Mouse (Mus musculus) myocyte (in vitro differentiated cells): ENCODE data around the gene Apoa4.

ENCODE experiments used
- CEBPB ChIP-seq: IDR thresholded peaks from 2 replicates; pipeline ENCODE4 v1.6.1; 2011; ENCODE audit warnings: mild to moderate bottlenecking, moderate library complexity; ENCODE audit not compliant: poor library complexity, insufficient read depth, severe bottlenecking
- E2F4 ChIP-seq: IDR thresholded peaks from one replicate; pipeline ENCODE4 v1.6.1; 2011; ENCODE audit warnings: mild to moderate bottlenecking, control low read depth, moderate library complexity; ENCODE audit not compliant: insufficient read depth
- MAX ChIP-seq: IDR thresholded peaks from one replicate; pipeline ENCODE4 v1.6.1; 2011; ENCODE audit warnings: low read depth, mild to moderate bottlenecking, control low read depth
- MYOD1 ChIP-seq, 3 experiments: IDR thresholded peaks; one replicate each; pipeline ENCODE4 v1.6.1; 2011; ENCODE audit warnings: control low read depth in 2 of 3, low read depth in 2 of 3, mild to moderate bottlenecking in 2 of 3, moderate library complexity in 1 of 3; ENCODE audit not compliant: insufficient read length in 2 of 3, control insufficient read depth in 1 of 3
- MYOG ChIP-seq, 3 experiments: IDR thresholded peaks; one replicate each; pipeline ENCODE4 v1.6.1; 2011; ENCODE audit warnings: control low read depth in 2 of 3, low read depth in 2 of 3, mild to moderate bottlenecking in 2 of 3; ENCODE audit not compliant: insufficient read length in 2 of 3, control insufficient read depth in 1 of 3, insufficient read depth in 1 of 3
- POLR2A ChIP-seq: IDR thresholded peaks from one replicate; pipeline ENCODE4 v1.6.1; 2011; ENCODE audit warnings: low read depth, mild to moderate bottlenecking, control low read depth, moderate library complexity; ENCODE audit not compliant: insufficient read length
- POLR2AphosphoS2 ChIP-seq: IDR thresholded peaks from one replicate; pipeline ENCODE4 v1.6.1; 2011; ENCODE audit warnings: low read depth, control low read depth; ENCODE audit not compliant: insufficient read length
- REST ChIP-seq: IDR thresholded peaks from one replicate; pipeline ENCODE4 v1.6.1; 2011; ENCODE audit warnings: mild to moderate bottlenecking, control low read depth, moderate library complexity; ENCODE audit not compliant: insufficient read depth, insufficient read length
- SRF ChIP-seq: IDR thresholded peaks from one replicate; pipeline ENCODE4 v1.6.1; 2011; ENCODE audit warnings: low read depth; ENCODE audit not compliant: control insufficient read depth, insufficient read length
- TCF12 ChIP-seq: IDR thresholded peaks from one replicate; pipeline ENCODE4 v1.6.1; 2011; ENCODE audit warnings: mild to moderate bottlenecking, control low read depth; ENCODE audit not compliant: poor library complexity, insufficient read depth, severe bottlenecking
- TCF3 ChIP-seq: IDR thresholded peaks from one replicate; pipeline ENCODE4 v1.6.1; 2011; ENCODE audit warnings: low read depth, control low read depth; ENCODE audit not compliant: insufficient read length
- USF1 ChIP-seq: IDR thresholded peaks from one replicate; pipeline ENCODE4 v1.6.1; 2011; ENCODE audit warnings: low read depth, mild to moderate bottlenecking, control low read depth, moderate library complexity

- TF ChIP-seq POLR2A = peak; percentile 84
- no peak for TF ChIP-seq MAX
- no peak for TF ChIP-seq E2F4
- TF ChIP-seq USF1 = no peak
- no peak for TF ChIP-seq CEBPB
- peak; percentile 84 for TF ChIP-seq POLR2AphosphoS2
- TF ChIP-seq MYOG (IDR thresholded peaks at IDR 0.05; ENCODE audit: control insufficient read depth in 1 of 3, insufficient read depth in 1 of 3, insufficient read length in 2 of 3, low read depth in 2 of 3) = no peak
- no peak for TF ChIP-seq SRF
- TF ChIP-seq TCF3 = no peak
- no peak for TF ChIP-seq REST
- no peak for TF ChIP-seq TCF12
- TF ChIP-seq MYOD1 (IDR thresholded peaks at IDR 0.05; ENCODE audit: control insufficient read depth in 1 of 3, insufficient read length in 2 of 3, low read depth in 2 of 3) = peak in 1 of 3 experiments; percentile 5
These were observed 42.3 kb downstream of the Apoa4 start, which contains the start of gene Bud13 for GRCm38 (mm10) chr9:46282631-46283436.
